Mouse (Mus musculus) kidney, adult 9 months (tissue): ENCODE data around the gene Col6a3.
A peak's percentile ranks its signal among the peaks of the same experiment; 100 is the strongest.

ENCODE experiments used
- DNase-seq: peaks from one replicate; pipeline ENCODE4 v3.0.0; 2022

Col6a3 gene

GRCm38 (mm10) chr1:90843836-90844235 lies at the start of gene Col6a3:
TSS of gene Col6a3 (minus strand) at chr1:90843971.
- DNase-seq, result peak; percentile 31

GRCm38 (mm10) chr1:90885771-90886460 lies 42.1 kb upstream of the Col6a3 start:
- no peak for DNase-seq

GRCm38 (mm10) chr1:90876486-90877270 lies 32.9 kb upstream of the Col6a3 start:
- peak; percentile 12 for DNase-seq

GRCm38 (mm10) chr1:90875961-90876360 lies 32.2 kb upstream of the Col6a3 start:
- DNase-seq, result no peak

- DNase-seq, result no peak
Measured at GRCm38 (mm10) chr1:90875371-90875770, 31.6 kb upstream of the Col6a3 start.

- DNase-seq, result no peak
Measured at GRCm38 (mm10) chr1:90870581-90870980, 26.8 kb upstream of the Col6a3 start.

GRCm38 (mm10) chr1:90866734-90867133 lies 23.0 kb upstream of the Col6a3 start:
- DNase-seq, result no peak

- no peak for DNase-seq
Measured at GRCm38 (mm10) chr1:90855880-90856279, 12.1 kb upstream of the Col6a3 start.

- DNase-seq, result peak; percentile 11
Measured at GRCm38 (mm10) chr1:90849836-90850235, 6.1 kb upstream of the Col6a3 start.

GRCm38 (mm10) chr1:90845206-90845605 lies 1.4 kb upstream of the Col6a3 start:
- DNase-seq, result no peak

- no peak for DNase-seq
Measured at GRCm38 (mm10) chr1:90842789-90843587, 783 bp downstream of the Col6a3 start.

- DNase-seq, result peak; percentile 25
Measured at GRCm38 (mm10) chr1:90840250-90840649, 3.5 kb downstream of the Col6a3 start.

GRCm38 (mm10) chr1:90838657-90839056 lies 5.1 kb downstream of the Col6a3 start:
- DNase-seq, result no peak

- no peak for DNase-seq
Measured at GRCm38 (mm10) chr1:90838221-90838620, 5.5 kb downstream of the Col6a3 start.

GRCm38 (mm10) chr1:90836178-90836740 lies 7.5 kb downstream of the Col6a3 start:
- no peak for DNase-seq

GRCm38 (mm10) chr1:90834701-90835100 lies 9.1 kb downstream of the Col6a3 start:
- DNase-seq, result no peak

GRCm38 (mm10) chr1:90830006-90830405 lies 13.8 kb downstream of the Col6a3 start:
- DNase-seq, result no peak

- no peak for DNase-seq
Measured at GRCm38 (mm10) chr1:90813226-90813625, 30.5 kb downstream of the Col6a3 start.

- DNase-seq, result no peak
Measured at GRCm38 (mm10) chr1:90808930-90809329, 34.8 kb downstream of the Col6a3 start.

- no peak for DNase-seq
Measured at GRCm38 (mm10) chr1:90803104-90803503, 40.7 kb downstream of the Col6a3 start.

GRCm38 (mm10) chr1:90801067-90801466 lies 42.7 kb downstream of the Col6a3 start:
- no peak for DNase-seq

- DNase-seq, result no peak
Measured at GRCm38 (mm10) chr1:90800466-90800865, 43.3 kb downstream of the Col6a3 start.

- no peak for DNase-seq
Measured at GRCm38 (mm10) chr1:90797276-90797891, 46.4 kb downstream of the Col6a3 start.
